Mouse (Mus musculus) WW6 (cell line): Measurements from ENCODE around the gene Amacr.

Source experiments
- DNase-seq: peaks from one replicate; pipeline ENCODE4 v3.0.0-alpha.2; 2013; ENCODE audit warnings: low read depth, low spot score

Gene Amacr

GRCm38 (mm10) chr15:10990411-10990810 lies 8.9 kb downstream of the Amacr start:
- DNase-seq = peak; percentile 45

GRCm38 (mm10) chr15:10991566-10991965 lies 10.0 kb downstream of the Amacr start:
- DNase-seq = no peak

GRCm38 (mm10) chr15:10999832-11000231 lies 18.3 kb downstream of the Amacr start:
- no peak for DNase-seq

- DNase-seq = no peak
These were observed 18.9 kb downstream of the Amacr start, which contains the start of gene Slc45a2 for GRCm38 (mm10) chr15:11000421-11000820. Slc45a2 (plus strand) TSS chr15:11000721.

- no peak for DNase-seq
These were observed 22.2 kb downstream of the Amacr start for GRCm38 (mm10) chr15:11003791-11004190.

GRCm38 (mm10) chr15:11004646-11005045 lies 23.1 kb downstream of the Amacr start:
- no peak for DNase-seq

GRCm38 (mm10) chr15:11008756-11009155 lies 27.2 kb downstream of the Amacr start:
- no peak for DNase-seq

GRCm38 (mm10) chr15:11010976-11011548 lies 29.5 kb downstream of the Amacr start:
- no peak for DNase-seq

- DNase-seq = no peak
These were observed 33.4 kb downstream of the Amacr start for GRCm38 (mm10) chr15:11014931-11015330.

GRCm38 (mm10) chr15:11026801-11027561 lies 45.4 kb downstream of the Amacr start:
- DNase-seq = no peak

GRCm38 (mm10) chr15:11030188-11030587 lies 48.6 kb downstream of the Amacr start:
- DNase-seq = no peak

- DNase-seq = no peak
These were observed 54.5 kb downstream of the Amacr start for GRCm38 (mm10) chr15:11035947-11036474.

GRCm38 (mm10) chr15:11036535-11037375 lies 55.2 kb downstream of the Amacr start:
- no peak for DNase-seq

- DNase-seq = no peak
These were observed 55.8 kb downstream of the Amacr start for GRCm38 (mm10) chr15:11037376-11037695.

GRCm38 (mm10) chr15:11037711-11038110 lies 56.2 kb downstream of the Amacr start, which contains the start of gene Rxfp3:
Rxfp3 (minus strand) TSS chr15:11037991.
- DNase-seq = no peak

- DNase-seq = no peak
These were observed 56.9 kb downstream of the Amacr start for GRCm38 (mm10) chr15:11038476-11038875.

GRCm38 (mm10) chr15:11040067-11040466 lies 58.5 kb downstream of the Amacr start:
- DNase-seq = no peak

- DNase-seq = no peak
These were observed 59.7 kb downstream of the Amacr start for GRCm38 (mm10) chr15:11041229-11041628.

- DNase-seq = no peak
These were observed 61.3 kb downstream of the Amacr start for GRCm38 (mm10) chr15:11042828-11043227.
